Mouse (Mus musculus) liver, embryonic 11.5 days (tissue): ENCODE measurements around the gene E130308A19Rik. TPM values are rescaled to one million over a fixed set of nuclear protein-coding genes. Genes with fewer than 3 reads are reported as not detected.

Experiments
- ATAC-seq: fragments of 200-750 bp; cut with Nextera tagmentation; replicated peaks from 2 replicates; pipeline ENCODE4 v1.8.0; 2017; ENCODE audit warnings: moderate number of reproducible peaks, mild to moderate bottlenecking, moderate TSS enrichment, moderate library complexity; ENCODE audit not compliant: low FRiP score
- DNase-seq: peaks from one replicate; pipeline ENCODE4 v3.0.0-alpha.2; 2017; ENCODE audit warnings: low spot score
- H3K27ac ChIP-seq: fragments of 300-500 bp; sonication (generic); 2 replicates; pipeline ENCODE4 v1.5.1; 2014; ENCODE audit warnings: mild to moderate bottlenecking, low read depth, low read length, control low read depth
- H3K27me3 ChIP-seq: fragments of 300-500 bp; sonication (generic); replicated peaks from 2 replicates; pipeline ENCODE4 v1.6.1; 2014; ENCODE audit warnings: low read length, mixed read lengths; ENCODE audit not compliant: control insufficient read depth, insufficient read depth
- H3K36me3 ChIP-seq: fragments of 300-500 bp; sonication (generic); 2 replicates; pipeline ENCODE4 v1.6.1; 2014; ENCODE audit warnings: mild to moderate bottlenecking, low read length, moderate library complexity, mixed read lengths; ENCODE audit not compliant: control insufficient read depth, insufficient read depth
- H3K4me1 ChIP-seq: fragments of 300-500 bp; sonication (generic); replicated peaks from 2 replicates; pipeline ENCODE4 v1.6.1; 2014; ENCODE audit warnings: low read length, mixed read lengths; ENCODE audit not compliant: control insufficient read depth, insufficient read depth
- H3K4me2 ChIP-seq: fragments of 300-500 bp; sonication (generic); 2 replicates; pipeline ENCODE4 v1.6.1; 2014; ENCODE audit warnings: mild to moderate bottlenecking, control low read depth, moderate library complexity
- H3K4me3 ChIP-seq: fragments of 300-500 bp; sonication (generic); 2 replicates; pipeline ENCODE4 v1.5.1; 2014; ENCODE audit warnings: low read depth, low read length, control low read depth
- H3K9ac ChIP-seq: fragments of 300-500 bp; sonication (generic); 2 replicates; pipeline ENCODE4 v1.6.1; 2014; ENCODE audit warnings: low read depth, low read length, control low read depth
- H3K9me3 ChIP-seq: fragments of 300-500 bp; sonication (generic); 2 replicates; pipeline ENCODE4 v1.6.1; 2016; ENCODE audit warnings: low read length, inconsistent platforms, mixed read lengths; ENCODE audit not compliant: control insufficient read depth
- WGBS: fragments of 180-500 bp; shearing (Covaris S2); extraction: QIAGEN DNeasy Blood & Tissue Kit; methylation state at CpG from one replicate; pipeline ENCODE4 v1.1.7; 2014; 5-methylcytosine and 5-hydroxymethylcytosine counted together
- polyA plus RNA-seq: library from polyadenylated mRNA; unstranded; fragments of >200 nt; fragmentation: Nextera tagmentation; extraction: Ambion mirVana; gene quantifications from 2 replicates; pipeline ENCODE4 v1.2.1, GENCODE M21; 2014

E130308A19Rik gene
- polyA plus RNA-seq, 1 experiment from 2014 or later: 18.5 TPM

- Histone ChIP-seq H3K9ac (no peak overlapping the region), H3K4me1 (peaks cover 51% of the 10 kb centered on the region), H3K4me2 (peak overlapping the region; percentile 34), H3K4me3 (no peak overlapping the region), H3K36me3 (no peaks in the 10 kb centered on the region), H3K27me3 (no peaks in the 10 kb centered on the region), H3K9me3 (no peaks in the 10 kb centered on the region), H3K27ac (no peak overlapping the region)
- DNase-seq (no peak), ATAC-seq (no peak)
- WGBS: 95% methylated on average over 4 of the region's 4 CpGs
Observed at GRCm38 (mm10) chr4:59644992-59645391, 19.0 kb downstream of the E130308A19Rik start.

- Histone ChIP-seq H3K4me3 (0 out of 2 replicates have a peak overlapping the region, but pooled peaks have one; percentile 4), H3K27ac (peak overlapping the region; percentile 86), H3K4me1 (peaks cover 50% of the 10 kb centered on the region), H3K9me3 (no peaks in the 10 kb centered on the region), H3K27me3 (no peaks in the 10 kb centered on the region), H3K9ac (peak overlapping the region; percentile 31; the same call in 1 of the 2 replicates), H3K4me2 (peak overlapping the region; percentile 54), H3K36me3 (no peaks in the 10 kb centered on the region)
- WGBS: 71% methylated on average over 2 of the region's 2 CpGs
- ATAC-seq (peak; percentile 52), DNase-seq (no peak)
Observed at GRCm38 (mm10) chr4:59645610-59646009, 19.6 kb downstream of the E130308A19Rik start.

GRCm38 (mm10) chr4:59646020-59646696 lies 20.1 kb downstream of the E130308A19Rik start:
- H3K27ac ChIP-seq: peak overlapping the region; percentile 86
- H3K4me3 ChIP-seq: 0 out of 2 replicates have a peak overlapping the region, but pooled peaks have one; percentile 4
- no peaks in the 10 kb centered on the region for H3K27me3 ChIP-seq
- DNase-seq (no peak), ATAC-seq (peak; percentile 85)
- no peaks in the 10 kb centered on the region for H3K36me3 ChIP-seq
- peak overlapping the region; percentile 54 for H3K4me2 ChIP-seq
- H3K4me1 ChIP-seq: peaks cover 54% of the 10 kb centered on the region
- WGBS: 42% methylated on average over 10 of the region's 10 CpGs
- no peaks in the 10 kb centered on the region for H3K9me3 ChIP-seq
- H3K9ac ChIP-seq: peak overlapping the region; percentile 31; the same call in 1 of the 2 replicates

GRCm38 (mm10) chr4:59649119-59649518 lies 23.1 kb downstream of the E130308A19Rik start:
- H3K9me3 ChIP-seq: no peaks in the 10 kb centered on the region
- 65% methylated on average over 5 of the region's 5 CpGs for WGBS
- no peaks in the 10 kb centered on the region for H3K36me3 ChIP-seq
- DNase-seq (no peak), ATAC-seq (no peak)
- no peak overlapping the region for H3K4me3 ChIP-seq
- no peak overlapping the region for H3K4me2 ChIP-seq
- no peak overlapping the region for H3K9ac ChIP-seq
- no peaks in the 10 kb centered on the region for H3K27me3 ChIP-seq
- H3K27ac ChIP-seq: no peak overlapping the region
- peaks cover 42% of the 10 kb centered on the region for H3K4me1 ChIP-seq

- DNase-seq: no peak
- Histone ChIP-seq H3K36me3 (no peaks in the 10 kb centered on the region), H3K9me3 (no peaks in the 10 kb centered on the region), H3K4me2 (no peak overlapping the region), H3K27ac (no peak overlapping the region), H3K4me3 (no peak overlapping the region), H3K9ac (no peak overlapping the region), H3K4me1 (peaks cover 27% of the 10 kb centered on the region), H3K27me3 (no peaks in the 10 kb centered on the region)
- no peak for ATAC-seq
- 70% methylated on average over 1 of the region's 1 CpGs for WGBS
Observed at GRCm38 (mm10) chr4:59652166-59652681, 26.2 kb downstream of the E130308A19Rik start.

- ATAC-seq: no peak
- WGBS: 73% methylated on average over 5 of the region's 5 CpGs
Observed at GRCm38 (mm10) chr4:59656061-59656642, 30.1 kb downstream of the E130308A19Rik start.

GRCm38 (mm10) chr4:59662163-59662562 lies 36.2 kb downstream of the E130308A19Rik start:
- H3K9me3 ChIP-seq: no peaks in the 10 kb centered on the region
- H3K27me3 ChIP-seq: no peaks in the 10 kb centered on the region
- no peak overlapping the region for H3K27ac ChIP-seq
- H3K4me3 ChIP-seq: no peak overlapping the region
- no peak overlapping the region for H3K4me2 ChIP-seq
- H3K36me3 ChIP-seq: 0 out of 2 replicates have a peak, but pooled peaks cover 2% of the 10 kb centered on the region
- ATAC-seq (no peak), DNase-seq (no peak)
- 81% methylated on average over 1 of the region's 1 CpGs for WGBS
- no peak overlapping the region for H3K9ac ChIP-seq
- peaks cover 8% of the 10 kb centered on the region for H3K4me1 ChIP-seq

More at GRCm38 (mm10) chr4:59656061-59656642, 30.1 kb downstream of the E130308A19Rik start:
- Histone ChIP-seq H3K9me3 (no peaks in the 10 kb centered on the region), H3K36me3 (no peaks in the 10 kb centered on the region), H3K27me3 (no peaks in the 10 kb centered on the region), H3K4me1 (no peaks in the 10 kb centered on the region; the same call in 1 of the 2 replicates), H3K9ac (no peak overlapping the region), H3K4me3 (no peak overlapping the region), H3K27ac (no peak overlapping the region), H3K4me2 (no peak overlapping the region)
- DNase-seq: no peak

- WGBS: 77% methylated on average over 6 of the region's 6 CpGs
- Histone ChIP-seq H3K36me3 (0 out of 2 replicates have a peak, but pooled peaks cover 2% of the 10 kb centered on the region), H3K4me2 (no peak overlapping the region), H3K4me1 (peaks cover 16% of the 10 kb centered on the region), H3K9ac (no peak overlapping the region), H3K27ac (no peak overlapping the region), H3K9me3 (no peaks in the 10 kb centered on the region), H3K27me3 (no peaks in the 10 kb centered on the region), H3K4me3 (no peak overlapping the region)
- no peak for ATAC-seq
- DNase-seq: no peak
Observed at GRCm38 (mm10) chr4:59663451-59663850, 37.4 kb downstream of the E130308A19Rik start.
